Mouse (Mus musculus) kidney, adult 2 months (tissue): ENCODE results near the gene Cebpg. TPM values are rescaled to one million over a fixed set of nuclear protein-coding genes. Genes with fewer than 3 reads are reported as not detected.
A peak's percentile ranks its signal among the peaks of the same experiment; 100 is the strongest.

ENCODE experiments used
- DNase-seq: peaks from one replicate; pipeline ENCODE4 v3.0.0; 2021
- H3K27ac ChIP-seq: fragments of 200-500 bp; 2 replicates; pipeline ENCODE4 v1.5.1; 2012; ENCODE audit warnings: low read depth, low read length, control low read depth, inconsistent platforms; ENCODE audit not compliant: insufficient read depth
- H3K27me3 ChIP-seq: fragments of 200-500 bp; replicated peaks from 2 replicates; pipeline ENCODE4 v1.6.1; 2012; ENCODE audit warnings: mild to moderate bottlenecking, moderate library complexity, low read length, inconsistent platforms; ENCODE audit not compliant: control insufficient read depth, insufficient read depth
- H3K36me3 ChIP-seq: fragments of 200-500 bp; 2 replicates; pipeline ENCODE4 v1.6.1; 2012; ENCODE audit warnings: mild to moderate bottlenecking, moderate library complexity, low read length, inconsistent platforms; ENCODE audit not compliant: control insufficient read depth, insufficient read depth
- H3K4me1 ChIP-seq: fragments of 200-500 bp; 2 replicates; pipeline ENCODE4 v1.6.1; 2011; ENCODE audit warnings: low read length; ENCODE audit not compliant: control insufficient read depth, insufficient read depth
- H3K4me3 ChIP-seq: fragments of 200-500 bp; 2 replicates; pipeline ENCODE4 v1.5.1; 2011; ENCODE audit warnings: mild to moderate bottlenecking, low read depth, low read length, control low read depth; ENCODE audit not compliant: insufficient read depth
- CTCF ChIP-seq: fragments of 200-500 bp; conservative IDR thresholded peaks from 2 replicates; pipeline ENCODE4 v1.5.1; 2011; ENCODE audit warnings: low read depth, mild to moderate bottlenecking, control low read depth, low read length, moderate library complexity, mixed read lengths; ENCODE audit not compliant: insufficient read depth, insufficient read length
- POLR2A ChIP-seq: fragments of 200-500 bp; IDR thresholded peaks from one replicate; pipeline ENCODE4 v1.6.1; 2011; ENCODE audit warnings: low read depth, low read length, control low read depth
- WGBS: fragments of 180-500 bp; shearing (Covaris S2); methylation state at CpG from one replicate; pipeline ENCODE4 v1.1.7; 2018; 5-methylcytosine and 5-hydroxymethylcytosine counted together
- polyA plus RNA-seq: library from polyadenylated mRNA; depleted of rRNA; stranded (reverse); fragments of >200 nt; gene quantifications from 2 replicates; pipeline ENCODE4 v1.2.3, GENCODE M21; 2012

Cebpg gene
- polyA plus RNA-seq, 1 experiment = 10.0 TPM

DNA sequence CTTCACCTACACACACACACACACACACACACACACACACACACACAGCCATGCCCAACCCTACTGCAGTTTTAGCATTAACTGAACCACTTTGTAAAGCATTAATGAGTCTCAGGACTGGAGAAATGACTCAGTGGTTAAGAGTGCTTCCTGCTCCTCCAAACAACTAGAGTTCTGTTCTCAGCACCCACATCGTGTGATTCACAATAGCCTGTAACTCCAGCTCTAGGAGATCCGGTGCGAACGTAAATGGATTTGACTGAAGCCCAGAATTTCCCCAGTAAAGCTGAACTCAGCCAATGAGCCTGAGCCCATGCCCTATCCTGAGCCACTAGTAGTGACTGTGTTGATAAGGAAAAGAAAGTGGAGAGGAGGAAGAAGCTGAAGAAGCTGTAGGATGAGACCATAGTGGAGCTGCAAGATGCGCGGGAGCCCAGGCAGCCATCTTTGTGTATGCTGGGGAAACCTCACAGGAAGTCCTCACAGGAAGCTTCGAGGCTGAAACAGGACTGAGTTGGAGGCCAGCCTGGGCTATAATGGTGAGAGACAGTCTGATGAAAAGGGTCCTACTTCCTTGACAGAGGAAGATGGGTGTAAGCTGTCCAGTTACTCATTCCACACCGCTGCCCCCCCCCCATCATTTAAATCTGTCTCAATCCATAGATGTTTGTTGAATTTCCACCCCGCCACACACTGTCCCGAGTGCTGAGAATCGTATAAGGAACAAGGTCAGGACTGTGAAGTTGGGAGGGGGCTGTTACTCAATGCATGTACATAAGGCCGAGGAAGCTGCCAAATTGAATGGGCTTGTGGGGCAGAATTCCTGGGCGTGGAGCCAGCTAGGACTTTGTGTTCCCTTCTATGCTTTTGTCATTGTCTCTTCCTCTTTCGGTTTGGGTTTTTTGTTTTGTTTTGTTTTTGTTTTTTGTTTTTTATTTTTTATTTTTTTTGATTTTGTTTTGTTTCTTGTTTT is 8.2 kb upstream of the Cebpg start:
- TF ChIP-seq POLR2A (no peak), CTCF (no peak)
- Histone ChIP-seq H3K36me3 (no peaks in the 10 kb centered on the region), H3K4me1 (no peaks in the 10 kb centered on the region), H3K27ac (no peak overlapping the region), H3K4me3 (no peak overlapping the region), H3K27me3 (no peaks in the 10 kb centered on the region)
- WGBS = 67% methylated on average over 14 of the region's 14 CpGs
- DNase-seq = peak; percentile 59

DNA sequence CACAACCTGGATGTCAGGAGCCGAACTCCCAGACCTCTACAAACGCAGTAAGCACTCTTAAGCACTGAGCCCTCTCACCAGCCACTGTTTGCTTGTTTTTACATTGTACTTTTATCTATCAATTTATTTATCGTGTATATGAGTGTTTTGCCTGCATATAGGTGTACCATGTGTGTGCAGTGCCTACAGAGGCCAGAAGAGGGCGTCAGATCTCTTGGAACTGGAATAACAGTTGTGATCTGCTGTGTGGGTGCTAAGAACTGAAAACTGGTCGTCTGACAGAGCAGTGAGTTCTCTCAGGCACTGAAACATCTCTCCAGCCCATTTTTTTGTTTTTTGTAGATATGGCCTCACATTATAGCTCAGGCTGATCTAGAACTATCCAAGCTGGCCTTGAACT is 3.1 kb upstream of the Cebpg start:
- TF ChIP-seq CTCF = peak; percentile 20; the same call in 1 of the 2 replicates
- no peak for TF ChIP-seq POLR2A
- Histone ChIP-seq H3K4me3 (no peak overlapping the region), H3K27me3 (no peaks in the 10 kb centered on the region), H3K36me3 (no peaks in the 10 kb centered on the region), H3K27ac (no peak overlapping the region), H3K4me1 (peaks cover 8% of the 10 kb centered on the region; the same call in 1 of the 2 replicates)
- no peak for DNase-seq
- WGBS = 80% methylated on average over 5 of the region's 5 CpGs

DNA sequence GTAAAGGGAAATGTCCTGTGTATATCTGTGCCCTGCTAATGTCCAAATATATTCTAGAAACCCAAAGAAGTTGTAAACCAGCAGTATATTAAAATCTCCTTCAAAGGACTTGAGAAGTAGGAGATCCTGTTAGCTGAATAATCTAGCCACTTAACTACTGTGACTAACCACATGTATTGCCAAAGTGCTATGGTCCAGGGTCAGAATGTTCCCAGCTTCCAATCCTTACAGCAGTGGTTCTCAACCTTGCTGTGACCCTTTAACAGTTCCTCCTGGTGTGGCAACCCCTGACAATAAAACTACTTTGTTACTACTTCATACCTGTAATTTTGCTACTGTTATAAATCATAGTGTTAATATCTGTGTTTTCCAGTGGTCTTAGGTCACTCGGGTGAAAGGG is 2.0 kb upstream of the Cebpg start:
- 85% methylated on average over 1 of the region's 1 CpGs for WGBS
- no peak overlapping the region for H3K4me3 ChIP-seq
- H3K27ac ChIP-seq = no peak overlapping the region
- H3K36me3 ChIP-seq = no peaks in the 10 kb centered on the region
- no peak for DNase-seq
- H3K27me3 ChIP-seq = no peaks in the 10 kb centered on the region
- no peak for TF ChIP-seq POLR2A
- no peak for TF ChIP-seq CTCF
- peaks cover 15% of the 10 kb centered on the region; the same call in 1 of the 2 replicates for H3K4me1 ChIP-seq

DNA sequence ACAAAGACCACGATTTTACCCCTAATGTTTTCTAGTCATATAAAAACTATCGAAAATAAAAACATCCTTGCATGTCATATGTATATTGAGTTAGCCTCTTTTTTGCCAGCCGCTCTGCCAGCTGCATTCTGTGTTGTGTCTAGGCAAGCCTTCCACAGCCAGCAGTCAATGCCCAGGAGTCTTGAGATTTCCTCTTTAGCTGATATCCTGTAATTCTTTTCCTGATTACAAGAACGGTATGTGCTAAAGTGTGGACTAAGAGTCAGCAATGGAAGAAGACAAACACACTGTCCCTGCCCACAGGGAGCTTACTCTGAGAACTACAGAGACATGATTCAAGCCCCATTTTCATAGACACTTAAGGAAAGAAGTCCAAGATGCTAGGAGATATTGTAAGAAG is 1.2 kb upstream of the Cebpg start:
- Histone ChIP-seq H3K27ac (no peak overlapping the region), H3K36me3 (no peaks in the 10 kb centered on the region), H3K27me3 (no peaks in the 10 kb centered on the region), H3K4me3 (no peak overlapping the region), H3K4me1 (peaks cover 17% of the 10 kb centered on the region; the same call in 1 of the 2 replicates)
- DNase-seq = no peak
- no peak for TF ChIP-seq CTCF
- TF ChIP-seq POLR2A = no peak
- WGBS = 79% methylated on average over 4 of the region's 4 CpGs

DNA sequence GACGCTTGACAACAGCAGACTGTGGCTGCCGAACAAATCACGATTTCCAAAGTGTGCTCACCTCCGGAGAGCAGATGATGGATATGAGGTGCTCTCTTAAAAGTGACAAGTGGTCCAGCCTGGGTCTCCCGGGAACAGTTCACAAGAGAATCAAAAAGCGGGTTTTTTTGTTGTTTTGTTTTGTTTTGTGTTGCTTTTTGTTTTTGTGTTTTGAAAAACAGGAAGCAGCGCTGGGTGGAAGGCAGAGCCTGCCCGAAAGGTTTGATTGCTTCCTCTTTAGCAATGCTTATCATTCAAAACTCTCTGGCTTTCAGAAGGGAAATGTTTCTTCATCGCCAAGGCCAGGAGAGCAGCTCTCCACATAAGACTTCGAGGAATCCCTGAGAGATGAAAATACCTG is 626 bp upstream of the Cebpg start:
- no peaks in the 10 kb centered on the region for H3K36me3 ChIP-seq
- TF ChIP-seq CTCF = no peak
- TF ChIP-seq POLR2A = no peak
- H3K4me3 ChIP-seq = peak overlapping the region; percentile 53
- H3K27ac ChIP-seq = peak overlapping the region; percentile 67
- no peaks in the 10 kb centered on the region for H3K27me3 ChIP-seq
- 17% methylated on average over 10 of the region's 10 CpGs for WGBS
- H3K4me1 ChIP-seq = peaks cover 17% of the 10 kb centered on the region; the same call in 1 of the 2 replicates
- no peak for DNase-seq

DNA sequence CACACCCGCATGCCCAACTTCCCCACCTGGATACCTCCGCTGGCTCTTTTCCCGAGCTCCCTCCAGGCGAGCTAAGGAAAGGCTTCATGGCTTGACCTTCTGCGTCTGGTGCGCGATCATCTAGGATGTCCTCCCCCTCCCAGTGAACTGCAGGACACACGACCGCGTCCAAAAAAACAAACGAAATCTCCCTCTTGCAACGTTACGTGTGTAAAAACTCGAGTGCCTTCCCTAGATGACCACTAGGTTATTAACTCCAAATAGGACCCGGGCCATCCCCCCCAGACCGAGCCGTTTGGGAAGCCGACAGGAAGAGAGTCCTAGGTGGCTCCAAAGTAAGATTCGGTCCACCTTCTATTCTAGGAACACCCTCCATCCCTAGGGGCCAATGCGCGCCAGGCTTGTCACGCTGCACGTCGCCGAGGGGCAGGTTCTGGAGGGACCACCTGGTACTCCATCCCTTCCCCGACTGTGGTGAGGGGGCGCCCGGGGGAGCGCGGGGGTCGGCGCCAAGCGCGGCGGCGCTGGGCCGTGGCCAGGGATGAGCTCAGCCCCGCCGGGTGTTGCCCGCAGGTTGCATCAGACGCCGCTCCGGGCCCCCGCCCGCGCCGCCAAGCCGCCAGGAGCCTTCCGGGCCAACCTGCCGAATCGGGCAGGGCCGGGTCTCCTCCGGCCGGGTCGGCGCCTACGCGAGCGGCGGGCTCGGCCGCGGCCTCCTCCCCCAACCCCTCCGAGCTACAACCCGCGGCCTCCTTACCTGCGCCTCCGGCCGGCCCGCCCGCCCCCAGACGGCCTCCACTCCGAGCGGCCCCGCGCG is 546 bp downstream of the Cebpg start:
- TF ChIP-seq CTCF = no peak
- TF ChIP-seq POLR2A = no peak
- Histone ChIP-seq H3K4me3 (peak overlapping the region; percentile 79), H3K36me3 (no peaks in the 10 kb centered on the region), H3K27ac (peak overlapping the region; percentile 39), H3K27me3 (no peaks in the 10 kb centered on the region), H3K4me1 (peaks cover 17% of the 10 kb centered on the region; the same call in 1 of the 2 replicates)
- under 1% methylated on average over 56 of the region's 77 CpGs for WGBS
- peak; percentile 52 for DNase-seq
